Mouse (Mus musculus): Measurements from ENCODE around the gene Arhgef7. TPM values are rescaled to one million over a fixed set of nuclear protein-coding genes. Genes with fewer than 3 reads are reported as not detected.

Gene Arhgef7
- polyA plus RNA-seq, 1 experiment from 2014 or later, result 24.0 TPM

- Histone ChIP-seq H3K4me1 (ENCODE audit: control insufficient read depth, insufficient read depth, low read length) (no peaks in the 10 kb centered on the region), H3K9ac (ENCODE audit: low read depth, low read length) (no peak overlapping the region), H3K27me3 (replicated peaks; ENCODE audit: control insufficient read depth, insufficient read depth, low read length) (no peaks in the 10 kb centered on the region), H3K27ac (ENCODE audit: low read length) (no peak overlapping the region), H3K36me3 (ENCODE audit: control insufficient read depth, insufficient read depth, low read length) (peaks cover 3% of the 10 kb centered on the region), H3K9me3 (ENCODE audit: control insufficient read depth, low read length) (no peaks in the 10 kb centered on the region), H3K4me2 (ENCODE audit: low read depth, low read length) (no peak overlapping the region), H3K4me3 (ENCODE audit: low read length) (no peak overlapping the region)
- ATAC-seq, result no peak
- WGBS, result 82% methylated on average over 4 of the region's 4 CpGs
These were observed 71.0 kb downstream of the Arhgef7 start for GRCm38 (mm10) chr8:11798480-11798867.

GRCm38 (mm10) chr8:11799098-11799497, 71.6 kb downstream of the Arhgef7 start:
- Histone ChIP-seq H3K4me3 (ENCODE audit: low read length) (no peak overlapping the region), H3K27ac (ENCODE audit: low read length) (no peak overlapping the region), H3K9ac (ENCODE audit: low read depth, low read length) (no peak overlapping the region), H3K4me2 (ENCODE audit: low read depth, low read length) (no peak overlapping the region), H3K36me3 (ENCODE audit: control insufficient read depth, insufficient read depth, low read length) (peaks cover 3% of the 10 kb centered on the region), H3K4me1 (ENCODE audit: control insufficient read depth, insufficient read depth, low read length) (no peaks in the 10 kb centered on the region), H3K9me3 (ENCODE audit: control insufficient read depth, low read length) (no peaks in the 10 kb centered on the region), H3K27me3 (replicated peaks; ENCODE audit: control insufficient read depth, insufficient read depth, low read length) (no peaks in the 10 kb centered on the region)
- 88% methylated on average over 3 of the region's 3 CpGs for WGBS
- ATAC-seq, result no peak

- Histone ChIP-seq H3K9ac (ENCODE audit: low read depth, low read length) (no peak overlapping the region), H3K4me3 (ENCODE audit: low read length) (no peak overlapping the region), H3K9me3 (ENCODE audit: control insufficient read depth, low read length) (no peaks in the 10 kb centered on the region), H3K4me2 (ENCODE audit: low read depth, low read length) (no peak overlapping the region), H3K27ac (ENCODE audit: low read length) (no peak overlapping the region), H3K36me3 (ENCODE audit: control insufficient read depth, insufficient read depth, low read length) (peaks cover 3% of the 10 kb centered on the region; the same call in 1 of the 2 replicates), H3K4me1 (ENCODE audit: control insufficient read depth, insufficient read depth, low read length) (no peaks in the 10 kb centered on the region), H3K27me3 (replicated peaks; ENCODE audit: control insufficient read depth, insufficient read depth, low read length) (no peaks in the 10 kb centered on the region)
- WGBS, result 78% methylated on average over 7 of the region's 7 CpGs
- ATAC-seq, result no peak
These were observed 73.0 kb downstream of the Arhgef7 start for GRCm38 (mm10) chr8:11800481-11800880.

GRCm38 (mm10) chr8:11801571-11801970, 74.0 kb downstream of the Arhgef7 start:
- H3K27me3 ChIP-seq (replicated peaks; ENCODE audit: control insufficient read depth, insufficient read depth, low read length), result no peaks in the 10 kb centered on the region
- H3K36me3 ChIP-seq (ENCODE audit: control insufficient read depth, insufficient read depth, low read length), result peaks cover 8% of the 10 kb centered on the region
- WGBS, result 45% methylated on average over 8 of the region's 8 CpGs
- no peak overlapping the region for H3K4me3 ChIP-seq (ENCODE audit: low read length)
- H3K9me3 ChIP-seq (ENCODE audit: control insufficient read depth, low read length), result no peaks in the 10 kb centered on the region
- ATAC-seq, result no peak
- H3K9ac ChIP-seq (ENCODE audit: low read depth, low read length), result no peak overlapping the region
- H3K4me1 ChIP-seq (ENCODE audit: control insufficient read depth, insufficient read depth, low read length), result peaks cover 4% of the 10 kb centered on the region; the same call in 1 of the 2 replicates
- no peak overlapping the region for H3K4me2 ChIP-seq (ENCODE audit: low read depth, low read length)
- no peak overlapping the region for H3K27ac ChIP-seq (ENCODE audit: low read length)

- no peak overlapping the region for H3K27ac ChIP-seq (ENCODE audit: low read length)
- no peak overlapping the region for H3K4me2 ChIP-seq (ENCODE audit: low read depth, low read length)
- 88% methylated on average over 4 of the region's 4 CpGs for WGBS
- H3K9ac ChIP-seq (ENCODE audit: low read depth, low read length), result no peak overlapping the region
- ATAC-seq, result no peak
- H3K27me3 ChIP-seq (replicated peaks; ENCODE audit: control insufficient read depth, insufficient read depth, low read length), result no peaks in the 10 kb centered on the region
- peaks cover 12% of the 10 kb centered on the region for H3K36me3 ChIP-seq (ENCODE audit: control insufficient read depth, insufficient read depth, low read length)
- no peaks in the 10 kb centered on the region for H3K9me3 ChIP-seq (ENCODE audit: control insufficient read depth, low read length)
- H3K4me1 ChIP-seq (ENCODE audit: control insufficient read depth, insufficient read depth, low read length), result peaks cover 4% of the 10 kb centered on the region; the same call in 1 of the 2 replicates
- H3K4me3 ChIP-seq (ENCODE audit: low read length), result no peak overlapping the region
These were observed 77.4 kb downstream of the Arhgef7 start for GRCm38 (mm10) chr8:11804914-11805313.

GRCm38 (mm10) chr8:11806252-11806651, 78.7 kb downstream of the Arhgef7 start:
- WGBS, result 65% methylated on average over 6 of the region's 6 CpGs
- H3K27ac ChIP-seq (ENCODE audit: low read length), result no peak overlapping the region
- H3K4me1 ChIP-seq (ENCODE audit: control insufficient read depth, insufficient read depth, low read length), result peaks cover 4% of the 10 kb centered on the region; the same call in 1 of the 2 replicates
- peaks cover 16% of the 10 kb centered on the region for H3K36me3 ChIP-seq (ENCODE audit: control insufficient read depth, insufficient read depth, low read length)
- no peak overlapping the region for H3K4me3 ChIP-seq (ENCODE audit: low read length)
- no peak overlapping the region for H3K9ac ChIP-seq (ENCODE audit: low read depth, low read length)
- ATAC-seq, result no peak
- H3K9me3 ChIP-seq (ENCODE audit: control insufficient read depth, low read length), result no peaks in the 10 kb centered on the region
- no peak overlapping the region for H3K4me2 ChIP-seq (ENCODE audit: low read depth, low read length)
- no peaks in the 10 kb centered on the region for H3K27me3 ChIP-seq (replicated peaks; ENCODE audit: control insufficient read depth, insufficient read depth, low read length)

GRCm38 (mm10) chr8:11807361-11807760, 79.8 kb downstream of the Arhgef7 start:
- H3K4me3 ChIP-seq (ENCODE audit: low read length), result no peak overlapping the region

GRCm38 (mm10) chr8:11808047-11808446, 80.5 kb downstream of the Arhgef7 start:
- Histone ChIP-seq H3K4me2 (ENCODE audit: low read depth, low read length) (no peak overlapping the region), H3K9ac (ENCODE audit: low read depth, low read length) (no peak overlapping the region), H3K36me3 (ENCODE audit: control insufficient read depth, insufficient read depth, low read length) (peaks cover 13% of the 10 kb centered on the region), H3K27me3 (replicated peaks; ENCODE audit: control insufficient read depth, insufficient read depth, low read length) (no peaks in the 10 kb centered on the region), H3K4me1 (ENCODE audit: control insufficient read depth, insufficient read depth, low read length) (peaks cover 4% of the 10 kb centered on the region; the same call in 1 of the 2 replicates), H3K9me3 (ENCODE audit: control insufficient read depth, low read length) (no peaks in the 10 kb centered on the region), H3K4me3 (ENCODE audit: low read length) (no peak overlapping the region), H3K27ac (ENCODE audit: low read length) (no peak overlapping the region)
- WGBS, result 89% methylated on average over 5 of the region's 5 CpGs
- ATAC-seq, result no peak

More at GRCm38 (mm10) chr8:11807361-11807760, 79.8 kb downstream of the Arhgef7 start:
- no peaks in the 10 kb centered on the region for H3K27me3 ChIP-seq (replicated peaks; ENCODE audit: control insufficient read depth, insufficient read depth, low read length)
- no peak overlapping the region for H3K9ac ChIP-seq (ENCODE audit: low read depth, low read length)
- ATAC-seq, result no peak
- H3K27ac ChIP-seq (ENCODE audit: low read length), result no peak overlapping the region
- H3K9me3 ChIP-seq (ENCODE audit: control insufficient read depth, low read length), result no peaks in the 10 kb centered on the region
- no peak overlapping the region for H3K4me2 ChIP-seq (ENCODE audit: low read depth, low read length)
- H3K4me1 ChIP-seq (ENCODE audit: control insufficient read depth, insufficient read depth, low read length), result peaks cover 4% of the 10 kb centered on the region; the same call in 1 of the 2 replicates
- 85% methylated on average over 3 of the region's 3 CpGs for WGBS
- H3K36me3 ChIP-seq (ENCODE audit: control insufficient read depth, insufficient read depth, low read length), result peaks cover 16% of the 10 kb centered on the region

GRCm38 (mm10) chr8:11810426-11810825, 82.9 kb downstream of the Arhgef7 start:
- Histone ChIP-seq H3K4me1 (ENCODE audit: control insufficient read depth, insufficient read depth, low read length) (peaks cover 4% of the 10 kb centered on the region; the same call in 1 of the 2 replicates), H3K4me3 (ENCODE audit: low read length) (no peak overlapping the region), H3K27me3 (replicated peaks; ENCODE audit: control insufficient read depth, insufficient read depth, low read length) (no peaks in the 10 kb centered on the region), H3K4me2 (ENCODE audit: low read depth, low read length) (no peak overlapping the region), H3K9ac (ENCODE audit: low read depth, low read length) (no peak overlapping the region), H3K36me3 (ENCODE audit: control insufficient read depth, insufficient read depth, low read length) (peaks cover 15% of the 10 kb centered on the region), H3K9me3 (ENCODE audit: control insufficient read depth, low read length) (no peaks in the 10 kb centered on the region), H3K27ac (ENCODE audit: low read length) (no peak overlapping the region)
- WGBS, result 91% methylated on average over 5 of the region's 5 CpGs
- ATAC-seq, result no peak

GRCm38 (mm10) chr8:11813801-11814200, 86.3 kb downstream of the Arhgef7 start:
- H3K4me2 ChIP-seq (ENCODE audit: low read depth, low read length), result no peak overlapping the region
- 70% methylated on average over 7 of the region's 7 CpGs for WGBS
- no peak; the same call in 1 of the 2 replicates for ATAC-seq
- no peaks in the 10 kb centered on the region for H3K9me3 ChIP-seq (ENCODE audit: control insufficient read depth, low read length)
- H3K4me3 ChIP-seq (ENCODE audit: low read length), result no peak overlapping the region
- H3K4me1 ChIP-seq (ENCODE audit: control insufficient read depth, insufficient read depth, low read length), result no peaks in the 10 kb centered on the region; the same call in 1 of the 2 replicates
- H3K27me3 ChIP-seq (replicated peaks; ENCODE audit: control insufficient read depth, insufficient read depth, low read length), result no peaks in the 10 kb centered on the region
- H3K9ac ChIP-seq (ENCODE audit: low read depth, low read length), result no peak overlapping the region
- no peak overlapping the region for H3K27ac ChIP-seq (ENCODE audit: low read length)
- peaks cover 17% of the 10 kb centered on the region for H3K36me3 ChIP-seq (ENCODE audit: control insufficient read depth, insufficient read depth, low read length)
